Mouse (Mus musculus) cerebellum, postnatal 25 days (tissue): Measurements from ENCODE around the gene Nfya.

Experiments
- DNase-seq, 2 experiments: peaks; one replicate each; pipeline ENCODE4 v3.0.0; 2021; ENCODE audit warnings: mixed read lengths in 2 of 2

Gene Nfya

GRCm38 (mm10) chr17:48340267-48340666 is 69.4 kb downstream of the Nfya start:
- no peak for DNase-seq
